ENCODE assay signal across 12 mouse cellular contexts in genomic region chr4:124652886-124653285, GRCm38 (mm10). TPM values are rescaled to one million over a fixed set of nuclear protein-coding genes. Genes with fewer than 3 reads are reported as not detected.
DNase-seq lines count a peak whose midpoint lies in the region; ATAC-seq and TF ChIP-seq lines count a peak whose summit lies in the region.
"Had no signal": no experiment of that assay in that cellular context is flagged by ENCODE, and none has a peak within 500 bp of the region (broad histone marks: within the 10 kb centered on the region; RNA-seq: fewer than 3 reads in every experiment).

No protein-coding gene starts in this region.

- H3K4me2 ChIP-seq in forebrain, embryonic 11.5 days (ENCODE audit: low read depth, low read length, severe bottlenecking) = peak overlapping the region; percentile 29; the same call in 1 of the 2 replicates
- H3K4me2 ChIP-seq in forebrain, embryonic 15.5 days (replicated peaks) = no peak overlapping the region
- H3K4me2 ChIP-seq in kidney, postnatal 0 days (ENCODE audit: low read length) = no peak overlapping the region
- H3K4me2 ChIP-seq: embryonic facial prominence, embryonic 13.5 days; liver, embryonic 13.5 days had no signal

- no peak overlapping the region for H3K4me3 ChIP-seq in forebrain, embryonic 11.5 days (ENCODE audit: low read depth, low read length)
- H3K4me3 ChIP-seq in forebrain, embryonic 15.5 days = no peak overlapping the region
- no peak overlapping the region for H3K4me3 ChIP-seq in kidney, postnatal 0 days (replicated peaks; ENCODE audit: low read depth, low read length)
- H3K4me3 ChIP-seq: embryonic facial prominence, embryonic 13.5 days; liver, embryonic 13.5 days had no signal

- 2% methylated on average over 9 of the region's 9 CpGs for whole genome bisulfite sequencing in forebrain, embryonic 11.5 days
- WGBS in forebrain, embryonic 15.5 days = 4% methylated on average over 9 of the region's 9 CpGs
- 7% methylated on average over 9 of the region's 9 CpGs for WGBS in kidney, postnatal 0 days

- peaks cover 18% of the 10 kb centered on the region for H3K4me1 ChIP-seq in forebrain, embryonic 11.5 days (replicated peaks; ENCODE audit: control insufficient read depth, insufficient read depth, low read length)
- H3K4me1 ChIP-seq in forebrain, embryonic 15.5 days = peaks cover 30% of the 10 kb centered on the region
- H3K4me1 ChIP-seq in kidney, postnatal 0 days (replicated peaks; ENCODE audit: insufficient read depth, low read length) = peaks cover 16% of the 10 kb centered on the region

- no peak overlapping the region for H3K9ac ChIP-seq in forebrain, embryonic 11.5 days (ENCODE audit: low read length)
- no peak overlapping the region for H3K9ac ChIP-seq in forebrain, embryonic 15.5 days (replicated peaks)
- H3K9ac ChIP-seq in kidney, postnatal 0 days (ENCODE audit: low read depth, low read length) = no peak overlapping the region
- H3K9ac ChIP-seq: embryonic facial prominence, embryonic 13.5 days; liver, embryonic 13.5 days had no signal

- ATAC-seq in forebrain, embryonic 11.5 days (replicated peaks; ENCODE audit: low FRiP score) = peak; percentile 51
- no peak for ATAC-seq in forebrain, embryonic 15.5 days (replicated peaks)
- peak; percentile 38 for ATAC-seq in kidney, postnatal 0 days (replicated peaks; ENCODE audit: low FRiP score, low read depth)

- peak; percentile 75 for DNase-seq in forebrain, embryonic 11.5 days (ENCODE audit: low spot score)
- DNase-seq in 3134 (ENCODE audit: extremely low read depth, insufficient read length, low spot score) = peak; percentile 37
- DNase-seq in embryo, embryonic 9.5 days (ENCODE audit: extremely low spot score) = peak; percentile 82
- DNase-seq in kidney, postnatal 0 days (ENCODE audit: low spot score) = peak; percentile 61
- no peak for DNase-seq in lung, postnatal 14 days
- no peak for DNase-seq in gastrocnemius, adult 18-20 months (ENCODE audit: low spot score)
- no peak for DNase-seq in urinary bladder, adult 2 months (ENCODE audit: low spot score)
- DNase-seq: adrenal gland, postnatal 25 days; liver, embryonic 13.5 days; thymus, adult 18-20 months had no signal

- TF ChIP-seq CTCF in kidney, postnatal 0 days (IDR thresholded peaks at IDR 0.05; ENCODE audit: low read depth) = peak; percentile 41; the same call in 1 of the 2 replicates

- no peaks in the 10 kb centered on the region for H3K36me3 ChIP-seq in forebrain, embryonic 11.5 days (ENCODE audit: control insufficient read depth, insufficient read depth, low read length)
- no peaks in the 10 kb centered on the region for H3K36me3 ChIP-seq in forebrain, embryonic 15.5 days
- H3K36me3 ChIP-seq in kidney, postnatal 0 days (ENCODE audit: insufficient read depth, low read length) = no peaks in the 10 kb centered on the region
- H3K36me3 ChIP-seq: embryonic facial prominence, embryonic 13.5 days; liver, embryonic 13.5 days had no signal

- H3K9me3 ChIP-seq in forebrain, embryonic 11.5 days (ENCODE audit: control insufficient read depth, low read length) = no peaks in the 10 kb centered on the region
- H3K9me3 ChIP-seq in forebrain, embryonic 15.5 days = no peaks in the 10 kb centered on the region
- H3K9me3 ChIP-seq in kidney, postnatal 0 days (replicated peaks; ENCODE audit: low read length) = no peaks in the 10 kb centered on the region
- H3K9me3 ChIP-seq: embryonic facial prominence, embryonic 13.5 days; liver, embryonic 13.5 days had no signal

- H3K27me3 ChIP-seq in forebrain, embryonic 11.5 days (ENCODE audit: control insufficient read depth, insufficient read depth, low read length) = peaks cover 38% of the 10 kb centered on the region
- H3K27me3 ChIP-seq in forebrain, embryonic 15.5 days = peaks cover 28% of the 10 kb centered on the region
- peaks cover 55% of the 10 kb centered on the region for H3K27me3 ChIP-seq in kidney, postnatal 0 days (ENCODE audit: insufficient read depth, low read length)

- H3K27ac ChIP-seq in forebrain, embryonic 11.5 days (ENCODE audit: low read depth, low read length) = no peak overlapping the region
- no peak overlapping the region for H3K27ac ChIP-seq in forebrain, embryonic 15.5 days (replicated peaks)
- no peak overlapping the region for H3K27ac ChIP-seq in kidney, postnatal 0 days
- H3K27ac ChIP-seq: embryonic facial prominence, embryonic 13.5 days; liver, embryonic 13.5 days had no signal

RNA-seq across cellular contexts. Expression of gene Pou3f1, which starts 3.7 kb away (rescaled TPM):
- polyA plus RNA-seq in forebrain, embryonic 11.5 days (2014; fragmentation: Nextera tagmentation; extraction: Ambion mirVana) = 8.6 and 11.7 TPM in 2 replicates
- 21.5 and 21.8 TPM in 2 replicates for polyA plus RNA-seq in forebrain, embryonic 15.5 days (2015; fragmentation: Nextera tagmentation; extraction: Ambion mirVana)
- polyA plus RNA-seq in kidney, postnatal 0 days (2015; fragmentation: Nextera tagmentation; extraction: Ambion mirVana) = 0.43 and 0.57 TPM in 2 replicates
- under 1 TPM; 0.31 to 0.39 TPM for total RNA-seq in gastrocnemius, adult 18-20 months (2021)
- polyA plus RNA-seq in urinary bladder, adult 2 months (2012; rRNA removed) = 0.14 and 0.18 TPM in 2 replicates
- total RNA-seq: adrenal gland, postnatal 25 days had no signal
- polyA plus RNA-seq: liver, embryonic 13.5 days had no signal

RNA-seq across cellular contexts. Expression of gene Utp11, which starts 40.5 kb away (rescaled TPM):
- 55.3 and 63.2 TPM in 2 replicates for polyA plus RNA-seq in forebrain, embryonic 11.5 days (2014; fragmentation: Nextera tagmentation; extraction: Ambion mirVana)
- 44.4 and 46.0 TPM in 2 replicates for polyA plus RNA-seq in forebrain, embryonic 15.5 days (2015; fragmentation: Nextera tagmentation; extraction: Ambion mirVana)
- polyA plus RNA-seq in kidney, postnatal 0 days (2015; fragmentation: Nextera tagmentation; extraction: Ambion mirVana) = 61.8 and 63.0 TPM in 2 replicates
- total RNA-seq in gastrocnemius, adult 18-20 months (2021) = 10 to 100 TPM; 18.4 to 22.7 TPM
- polyA plus RNA-seq in urinary bladder, adult 2 months (2012; rRNA removed) = 31.6 and 32.9 TPM in 2 replicates

RNA-seq across cellular contexts. Expression of gene 3100002H09Rik, which starts 42.3 kb away (rescaled TPM):
- polyA plus RNA-seq in forebrain, embryonic 11.5 days (2014; fragmentation: Nextera tagmentation; extraction: Ambion mirVana) = 0.67 TPM in 1 of 2 replicates, not detected in the other
- polyA plus RNA-seq in forebrain, embryonic 15.5 days (2015; fragmentation: Nextera tagmentation; extraction: Ambion mirVana) = 1.2 TPM in 2 replicates
- polyA plus RNA-seq in kidney, postnatal 0 days (2015; fragmentation: Nextera tagmentation; extraction: Ambion mirVana) = not detected in 2 replicates
- not detected for total RNA-seq in gastrocnemius, adult 18-20 months (2021)
- polyA plus RNA-seq in urinary bladder, adult 2 months (2012; rRNA removed) = not detected in 2 replicates
- total RNA-seq: adrenal gland, postnatal 25 days had no signal
- polyA plus RNA-seq: embryonic facial prominence, embryonic 13.5 days; liver, embryonic 13.5 days had no signal

RNA-seq across cellular contexts. Expression of gene Fhl3, which starts 47.6 kb away (rescaled TPM):
- 5.5 and 6.4 TPM in 2 replicates for polyA plus RNA-seq in forebrain, embryonic 11.5 days (2014; fragmentation: Nextera tagmentation; extraction: Ambion mirVana)
- 1.6 and 2.2 TPM in 2 replicates for polyA plus RNA-seq in forebrain, embryonic 15.5 days (2015; fragmentation: Nextera tagmentation; extraction: Ambion mirVana)
- polyA plus RNA-seq in kidney, postnatal 0 days (2015; fragmentation: Nextera tagmentation; extraction: Ambion mirVana) = 9.4 and 10.0 TPM in 2 replicates
- total RNA-seq in gastrocnemius, adult 18-20 months (2021) = 100 to 1,000 TPM; 271 to 315 TPM
- polyA plus RNA-seq in urinary bladder, adult 2 months (2012; rRNA removed) = 2.7 and 5.2 TPM in 2 replicates

Comparison
In these comparisons a context has a peak if more than half of its experiments do, and no peak if none do; other contexts are left out.
1. DNase-seq: peak in forebrain, embryonic 11.5 days (single experiment), 3134 (single experiment), embryo, embryonic 9.5 days (single experiment) and kidney, postnatal 0 days (single experiment); none in lung, postnatal 14 days (single experiment), gastrocnemius, adult 18-20 months (single experiment) and urinary bladder, adult 2 months (single experiment).